ENCODE assay signal across 7 mouse cellular contexts in the genomic region with DNA sequence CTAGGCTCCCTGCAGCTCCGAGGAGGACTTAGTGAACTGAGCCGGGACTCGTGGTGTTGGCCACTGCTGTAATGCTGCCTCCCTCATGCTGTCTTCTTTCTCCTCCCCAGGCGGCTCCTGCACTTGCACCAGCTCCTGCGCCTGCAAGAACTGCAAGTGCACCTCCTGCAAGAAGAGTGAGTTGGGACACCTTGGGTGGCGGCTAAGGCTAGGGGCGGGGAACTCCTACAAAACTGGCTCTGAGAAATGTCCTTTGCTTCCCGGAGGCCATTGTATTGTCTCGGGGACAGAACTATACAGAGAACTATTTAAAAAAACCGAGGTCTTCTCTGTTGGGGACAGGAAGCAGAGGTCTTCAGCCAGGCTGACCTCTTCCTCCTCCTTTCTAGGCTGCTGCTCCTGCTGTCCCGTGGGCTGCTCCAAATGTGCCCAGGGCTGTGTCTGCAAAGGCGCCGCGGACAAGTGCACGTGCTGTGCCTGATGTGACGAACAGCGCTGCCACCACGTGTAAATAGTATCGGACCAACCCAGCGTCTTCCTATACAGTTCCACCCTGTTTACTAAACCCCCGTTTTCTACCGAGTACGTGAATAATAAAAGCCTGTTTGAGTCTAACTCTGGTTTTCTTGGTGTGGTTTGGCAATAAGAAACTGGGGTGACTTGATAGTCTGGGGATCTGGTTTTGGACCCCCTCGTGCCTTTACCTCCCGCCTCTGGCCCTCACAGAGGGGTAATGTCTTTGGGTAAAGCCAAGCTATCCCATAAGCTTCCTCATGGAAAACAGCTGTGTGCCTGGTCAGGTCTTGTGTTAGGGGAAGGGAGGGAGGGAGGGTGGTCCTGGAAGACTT. TPM values are rescaled to one million over a fixed set of nuclear protein-coding genes. Genes with fewer than 3 reads are reported as not detected.
DNase-seq lines count a peak whose midpoint lies in the region; ATAC-seq and TF ChIP-seq lines count a peak whose summit lies in the region.

No protein-coding gene starts in this region.

- H3K27me3 ChIP-seq in C2C12 (ENCODE audit: control insufficient read depth, insufficient read depth, insufficient read length), result no peaks in the 10 kb centered on the region
- peaks cover 78% of the 10 kb centered on the region for H3K27me3 ChIP-seq in embryonic facial prominence, embryonic 15.5 days
- 0 out of 2 replicates have a peak, but pooled peaks cover 10% of the 10 kb centered on the region for H3K27me3 ChIP-seq in lung, postnatal 0 days (replicated peaks; ENCODE audit: insufficient read depth, low read length)

- H3K9me3 ChIP-seq in embryonic facial prominence, embryonic 15.5 days (replicated peaks), result no peaks in the 10 kb centered on the region
- H3K9me3 ChIP-seq in lung, postnatal 0 days (ENCODE audit: low read length), result no peaks in the 10 kb centered on the region

- H3K79me2 ChIP-seq in C2C12 (ENCODE audit: control insufficient read depth, insufficient read depth), result peaks cover 17% of the 10 kb centered on the region

- ATAC-seq in embryonic facial prominence, embryonic 15.5 days (ENCODE audit: insufficient number of reproducible peaks, low FRiP score, low TSS enrichment, low read depth), result no peak
- no peak for ATAC-seq in lung, postnatal 0 days

- H3K4me1 ChIP-seq in embryonic facial prominence, embryonic 15.5 days, result peaks cover 33% of the 10 kb centered on the region
- peaks cover 13% of the 10 kb centered on the region for H3K4me1 ChIP-seq in lung, postnatal 0 days (ENCODE audit: insufficient read depth, low read depth, low read length)

- DNase-seq in 3T3-L1 (ENCODE audit: low read depth, low spot score), result peak; percentile 56
- DNase-seq in induced T-regulatory cell, adult 2 months (ENCODE audit: low read depth), result peak; percentile 44
- no peak for DNase-seq in lung, postnatal 0 days (ENCODE audit: low spot score)
- peak; percentile 56 for DNase-seq in yolk sac, embryonic 10.5 days (ENCODE audit: low spot score)
- DNase-seq in left cerebral cortex, adult 8-10 months (ENCODE audit: low spot score in 2 of 2), result no peak

- H3K4me3 ChIP-seq in C2C12 (ENCODE audit: insufficient read depth, poor library complexity, severe bottlenecking), result peak overlapping the region; percentile 71
- H3K4me3 ChIP-seq in embryonic facial prominence, embryonic 15.5 days (replicated peaks), result peak overlapping the region; percentile 50
- peak overlapping the region; percentile 53 for H3K4me3 ChIP-seq in lung, postnatal 0 days (ENCODE audit: low read depth, low read length)

- 3% methylated on average over 25 of the region's 25 CpGs for WGBS in embryonic facial prominence, embryonic 15.5 days
- 6% methylated on average over 25 of the region's 25 CpGs for WGBS in lung, postnatal 0 days

- H3ac ChIP-seq in C2C12 (ENCODE audit: control insufficient read depth, insufficient read length, low read depth), result peak overlapping the region; percentile 88

- H3K9ac ChIP-seq in embryonic facial prominence, embryonic 15.5 days, result 0 out of 2 replicates have a peak overlapping the region, but pooled peaks have one; percentile 0
- peak overlapping the region; percentile 43 for H3K9ac ChIP-seq in lung, postnatal 0 days (replicated peaks; ENCODE audit: low read depth)

- peaks cover 8% of the 10 kb centered on the region for H3K36me3 ChIP-seq in C2C12 (ENCODE audit: control insufficient read depth, insufficient read depth)
- no peaks in the 10 kb centered on the region for H3K36me3 ChIP-seq in embryonic facial prominence, embryonic 15.5 days
- no peaks in the 10 kb centered on the region for H3K36me3 ChIP-seq in lung, postnatal 0 days (ENCODE audit: insufficient read depth, low read length)

- TF ChIP-seq CTCF in C2C12 (IDR thresholded peaks at IDR 0.05; ENCODE audit: control insufficient read depth, insufficient read depth, insufficient read length), result no peak
- no peak for TF ChIP-seq CTCF in lung, postnatal 0 days (IDR thresholded peaks at IDR 0.05)

- 0 out of 2 replicates have a peak overlapping the region, but pooled peaks have one; percentile 39 for H3K27ac ChIP-seq in embryonic facial prominence, embryonic 15.5 days (replicated peaks)
- H3K27ac ChIP-seq in lung, postnatal 0 days (ENCODE audit: low read length), result peak overlapping the region; percentile 81

- H3K4me2 ChIP-seq in embryonic facial prominence, embryonic 15.5 days (replicated peaks), result peak overlapping the region; percentile 87
- peak overlapping the region; percentile 61 for H3K4me2 ChIP-seq in lung, postnatal 0 days (replicated peaks; ENCODE audit: low read depth, low read length)

- TF ChIP-seq EP300 in lung, postnatal 0 days (IDR thresholded peaks at IDR 0.05), result no peak

- peaks cover 5% of the 10 kb centered on the region for H3K79me3 ChIP-seq in C2C12 (ENCODE audit: low read depth)

TF ChIP-seq in C2C12, 6 proteins besides CTCF, POLR2A, EP300 and RAD21:
- TF ChIP-seq MAX (IDR thresholded peaks at IDR 0.05) (peak; percentile 88), FOSL1 (IDR thresholded peaks at IDR 0.05; ENCODE audit: insufficient read depth, low read length, poor library complexity, severe bottlenecking) (no peak)

RNA-seq across cellular contexts. Expression of a gene that starts 1.1 kb away (rescaled TPM):
- 963 TPM for polyA plus RNA-seq in C2C12 (2012; fragmentation: generic; extraction: Trizol)
- 290 and 306 TPM in 2 replicates for polyA plus RNA-seq in embryonic facial prominence, embryonic 15.5 days (2015; fragmentation: Nextera tagmentation; extraction: Ambion mirVana)
- 836 and 858 TPM in 2 replicates for polyA plus RNA-seq in lung, postnatal 0 days (2015; fragmentation: Nextera tagmentation; extraction: Ambion mirVana)
- 100 to 1,000 TPM; 307 to 666 (median 449) TPM for total RNA-seq in left cerebral cortex, adult 8-10 months (2022)

RNA-seq across cellular contexts. Expression of a gene that starts 7.5 kb away (rescaled TPM):
- 338 TPM for polyA plus RNA-seq in C2C12 (2012; fragmentation: generic; extraction: Trizol)
- 83.3 and 95.7 TPM in 2 replicates for polyA plus RNA-seq in embryonic facial prominence, embryonic 15.5 days (2015; fragmentation: Nextera tagmentation; extraction: Ambion mirVana)
- 143 and 159 TPM in 2 replicates for polyA plus RNA-seq in lung, postnatal 0 days (2015; fragmentation: Nextera tagmentation; extraction: Ambion mirVana)
- 100 to 1,000 TPM; 287 to 602 (median 391) TPM for total RNA-seq in left cerebral cortex, adult 8-10 months (2022)

RNA-seq across cellular contexts. Expression of a gene that starts 27.5 kb away (rescaled TPM):
- polyA plus RNA-seq in C2C12 (2012; fragmentation: generic; extraction: Trizol), result not detected
- 8.2 and 8.5 TPM in 2 replicates for polyA plus RNA-seq in embryonic facial prominence, embryonic 15.5 days (2015; fragmentation: Nextera tagmentation; extraction: Ambion mirVana)
- 2.6 TPM in 2 replicates for polyA plus RNA-seq in lung, postnatal 0 days (2015; fragmentation: Nextera tagmentation; extraction: Ambion mirVana)
- total RNA-seq in left cerebral cortex, adult 8-10 months (2022), result 100 to 1,000 TPM; 785 to 962 (median 864) TPM

RNA-seq across cellular contexts. Expression of a gene that starts 34.4 kb away (rescaled TPM):
- 58.7 TPM for polyA plus RNA-seq in C2C12 (2012; fragmentation: generic; extraction: Trizol)
- 63.5 and 66.1 TPM in 2 replicates for polyA plus RNA-seq in embryonic facial prominence, embryonic 15.5 days (2015; fragmentation: Nextera tagmentation; extraction: Ambion mirVana)
- polyA plus RNA-seq in lung, postnatal 0 days (2015; fragmentation: Nextera tagmentation; extraction: Ambion mirVana), result 26.7 and 27.1 TPM in 2 replicates
- 10 to 100 TPM; 48.3 to 54.1 (median 49.8) TPM for total RNA-seq in left cerebral cortex, adult 8-10 months (2022)

RNA-seq across cellular contexts. Expression of a gene that starts 42.9 kb away (rescaled TPM):
- 0.26 TPM for polyA plus RNA-seq in C2C12 (2012; fragmentation: generic; extraction: Trizol)
- 6.3 and 16.6 TPM in 2 replicates for polyA plus RNA-seq in embryonic facial prominence, embryonic 15.5 days (2015; fragmentation: Nextera tagmentation; extraction: Ambion mirVana)
- polyA plus RNA-seq in lung, postnatal 0 days (2015; fragmentation: Nextera tagmentation; extraction: Ambion mirVana), result not detected in 2 replicates
- not detected for total RNA-seq in left cerebral cortex, adult 8-10 months (2022)

Comparison
In these comparisons a context has a peak if more than half of its experiments do, and no peak if none do; other contexts are left out.
1. DNase-seq: peak in 3T3-L1 (single experiment), induced T-regulatory cell, adult 2 months (single experiment) and yolk sac, embryonic 10.5 days (single experiment); none in lung, postnatal 0 days (single experiment) and left cerebral cortex, adult 8-10 months (0 of 2).
2. Peak in every context shown above with its lines, with median percentiles within 50 percentile points of each other: H3K4me3 ChIP-seq.